Mouse (Mus musculus): ENCODE measurements around the gene Atp6v0c. TPM values are rescaled to one million over a fixed set of nuclear protein-coding genes. Genes with fewer than 3 reads are reported as not detected.

Gene Atp6v0c
- polyA plus RNA-seq, 1 experiment from 2014 or later: 1,362 TPM

DNA sequence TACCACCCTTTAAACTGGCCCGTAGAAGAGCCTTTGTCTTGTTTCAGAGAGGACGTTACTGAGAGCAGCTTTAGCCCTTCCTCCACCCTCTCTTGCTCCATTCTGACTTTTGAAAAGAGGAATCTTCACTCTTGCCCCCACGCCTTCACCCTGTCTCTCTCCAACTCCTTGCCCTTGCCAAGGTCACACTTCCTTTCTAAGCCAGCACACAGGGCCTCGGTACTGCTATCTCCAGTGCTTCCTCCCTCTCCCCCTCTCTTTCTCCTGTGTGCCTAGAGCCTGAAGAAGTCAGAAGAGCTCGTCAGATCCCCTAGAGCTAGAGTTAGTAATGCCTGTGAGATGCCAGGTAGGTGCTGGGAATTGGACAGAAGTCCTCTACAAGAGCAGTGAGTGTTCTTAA lies 1.2 kb upstream of the Atp6v0c start:
- H3K4me3 ChIP-seq (ENCODE audit: low read depth, low read length): no peak overlapping the region
- peaks cover 12% of the 10 kb centered on the region for H3K36me3 ChIP-seq (ENCODE audit: control insufficient read depth, insufficient read depth)
- no peaks in the 10 kb centered on the region for H3K27me3 ChIP-seq (replicated peaks; ENCODE audit: control insufficient read depth, insufficient read depth, low read length)
- TF ChIP-seq CTCF (IDR thresholded peaks at IDR 0.05; ENCODE audit: low read depth): no peak
- H3K9me3 ChIP-seq (ENCODE audit: control insufficient read depth): no peaks in the 10 kb centered on the region
- H3K27ac ChIP-seq (ENCODE audit: low read depth, low read length): peak overlapping the region; percentile 15; the same call in 1 of the 2 replicates
- ATAC-seq: no peak
- H3K4me1 ChIP-seq (replicated peaks; ENCODE audit: control insufficient read depth, insufficient read depth, low read length): no peaks in the 10 kb centered on the region
- H3K4me2 ChIP-seq (replicated peaks; ENCODE audit: low read depth): no peak overlapping the region
- H3K9ac ChIP-seq (ENCODE audit: low read depth, low read length): no peak overlapping the region
- 78% methylated on average over 5 of the region's 5 CpGs for WGBS

DNA sequence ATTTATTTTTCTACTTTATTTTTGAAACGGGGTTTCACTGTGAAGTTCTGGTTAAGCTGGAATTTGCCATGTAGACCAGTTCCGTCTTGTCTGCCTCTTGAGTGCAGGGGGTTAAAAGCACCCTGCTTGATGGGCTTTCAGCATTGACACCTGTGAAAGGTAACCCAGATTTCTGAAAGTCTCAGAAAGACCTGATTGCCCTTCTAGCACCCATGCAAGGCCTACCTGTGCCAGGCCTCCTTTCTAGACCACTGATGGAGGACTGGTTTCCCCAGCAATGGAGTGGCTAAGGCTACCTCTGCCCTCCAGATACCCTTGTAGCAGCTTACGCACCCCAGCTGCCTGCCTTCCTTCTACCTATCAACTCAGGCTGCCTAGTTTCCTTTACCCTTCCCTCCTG lies 623 bp upstream of the Atp6v0c start:
- Histone ChIP-seq H3K27ac (ENCODE audit: low read depth, low read length) (0 out of 2 replicates have a peak overlapping the region, but pooled peaks have one; percentile 15), H3K36me3 (ENCODE audit: control insufficient read depth, insufficient read depth) (peaks cover 18% of the 10 kb centered on the region), H3K9me3 (ENCODE audit: control insufficient read depth) (no peaks in the 10 kb centered on the region), H3K9ac (ENCODE audit: low read depth, low read length) (peak overlapping the region; percentile 91), H3K4me2 (replicated peaks; ENCODE audit: low read depth) (peak overlapping the region; percentile 77), H3K27me3 (replicated peaks; ENCODE audit: control insufficient read depth, insufficient read depth, low read length) (no peaks in the 10 kb centered on the region), H3K4me3 (ENCODE audit: low read depth, low read length) (peak overlapping the region; percentile 82), H3K4me1 (replicated peaks; ENCODE audit: control insufficient read depth, insufficient read depth, low read length) (no peaks in the 10 kb centered on the region)
- no peak for ATAC-seq
- WGBS: 50% methylated on average over 3 of the region's 3 CpGs
- TF ChIP-seq CTCF (IDR thresholded peaks at IDR 0.05; ENCODE audit: low read depth): no peak

DNA sequence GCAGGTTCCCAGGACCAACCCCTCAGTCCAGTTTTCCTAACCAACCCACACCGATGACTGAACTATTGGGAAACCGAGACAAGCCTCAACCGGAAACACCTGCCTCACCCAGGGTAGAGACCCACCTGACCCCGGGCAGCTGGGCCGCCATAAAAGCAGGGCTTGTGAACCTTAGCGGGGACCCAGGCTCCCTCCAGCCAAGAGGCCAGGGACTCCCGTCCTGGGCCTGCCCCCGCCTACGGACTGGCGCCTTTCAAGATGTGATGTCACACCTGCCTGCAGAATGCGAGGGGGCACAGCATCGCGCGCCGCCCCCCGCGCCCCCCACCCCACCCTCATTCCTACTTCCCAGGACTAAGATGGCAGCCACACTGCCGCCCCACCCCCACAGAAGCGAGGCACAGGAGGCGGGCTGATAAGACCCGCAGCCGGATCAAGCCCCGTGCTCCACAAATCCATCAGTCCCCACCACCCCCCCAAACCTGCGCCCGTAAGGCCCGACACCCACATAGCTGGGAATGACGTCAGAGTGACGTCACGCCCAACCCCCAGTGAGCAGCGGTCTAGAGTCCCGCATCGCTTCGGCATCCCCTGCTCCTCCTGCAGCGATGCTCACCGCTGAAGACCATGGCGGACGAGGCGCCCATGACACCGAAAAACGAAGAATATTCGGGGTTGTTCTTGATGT lies 768 bp downstream of the Atp6v0c start:
- Histone ChIP-seq H3K4me2 (replicated peaks; ENCODE audit: low read depth) (peak overlapping the region; percentile 77), H3K27ac (ENCODE audit: low read depth, low read length) (peak overlapping the region; percentile 93), H3K36me3 (ENCODE audit: control insufficient read depth, insufficient read depth) (peaks cover 18% of the 10 kb centered on the region), H3K4me3 (ENCODE audit: low read depth, low read length) (peak overlapping the region; percentile 82), H3K4me1 (replicated peaks; ENCODE audit: control insufficient read depth, insufficient read depth, low read length) (no peaks in the 10 kb centered on the region), H3K27me3 (replicated peaks; ENCODE audit: control insufficient read depth, insufficient read depth, low read length) (no peaks in the 10 kb centered on the region), H3K9ac (ENCODE audit: low read depth, low read length) (peak overlapping the region; percentile 91), H3K9me3 (ENCODE audit: control insufficient read depth) (no peaks in the 10 kb centered on the region)
- WGBS: 1% methylated on average over 40 of the region's 41 CpGs
- peak; percentile 35 for ATAC-seq
- no peak for TF ChIP-seq CTCF (IDR thresholded peaks at IDR 0.05; ENCODE audit: low read depth)

- H3K36me3 ChIP-seq (ENCODE audit: control insufficient read depth, insufficient read depth): peaks cover 18% of the 10 kb centered on the region
- H3K27ac ChIP-seq (ENCODE audit: low read depth, low read length): peak overlapping the region; percentile 93
- H3K9ac ChIP-seq (ENCODE audit: low read depth, low read length): peak overlapping the region; percentile 91
- no peaks in the 10 kb centered on the region for H3K9me3 ChIP-seq (ENCODE audit: control insufficient read depth)
- no peak for ATAC-seq
- no peak for TF ChIP-seq CTCF (IDR thresholded peaks at IDR 0.05; ENCODE audit: low read depth)
- H3K4me2 ChIP-seq (replicated peaks; ENCODE audit: low read depth): peak overlapping the region; percentile 77
- no peaks in the 10 kb centered on the region for H3K4me1 ChIP-seq (replicated peaks; ENCODE audit: control insufficient read depth, insufficient read depth, low read length)
- H3K4me3 ChIP-seq (ENCODE audit: low read depth, low read length): peak overlapping the region; percentile 82
- 35% methylated on average over 7 of the region's 7 CpGs for WGBS
- H3K27me3 ChIP-seq (replicated peaks; ENCODE audit: control insufficient read depth, insufficient read depth, low read length): no peaks in the 10 kb centered on the region
Observed at GRCm38 (mm10) chr17:24167891-24168505, 1.5 kb downstream of the Atp6v0c start.

GRCm38 (mm10) chr17:24167120-24167519 lies 2.4 kb downstream of the Atp6v0c start:
- H3K9me3 ChIP-seq (ENCODE audit: control insufficient read depth): no peaks in the 10 kb centered on the region
- peaks cover 18% of the 10 kb centered on the region for H3K36me3 ChIP-seq (ENCODE audit: control insufficient read depth, insufficient read depth)
- TF ChIP-seq CTCF (IDR thresholded peaks at IDR 0.05; ENCODE audit: low read depth): no peak
- H3K27me3 ChIP-seq (replicated peaks; ENCODE audit: control insufficient read depth, insufficient read depth, low read length): no peaks in the 10 kb centered on the region
- H3K4me3 ChIP-seq (ENCODE audit: low read depth, low read length): no peak overlapping the region
- H3K4me2 ChIP-seq (replicated peaks; ENCODE audit: low read depth): peak overlapping the region; percentile 77
- no peak overlapping the region for H3K9ac ChIP-seq (ENCODE audit: low read depth, low read length)
- H3K4me1 ChIP-seq (replicated peaks; ENCODE audit: control insufficient read depth, insufficient read depth, low read length): 0 out of 2 replicates have a peak, but pooled peaks cover 4% of the 10 kb centered on the region
- H3K27ac ChIP-seq (ENCODE audit: low read depth, low read length): 0 out of 2 replicates have a peak overlapping the region, but pooled peaks have one; percentile 15
- WGBS: 68% methylated on average over 6 of the region's 6 CpGs
- ATAC-seq: no peak

DNA sequence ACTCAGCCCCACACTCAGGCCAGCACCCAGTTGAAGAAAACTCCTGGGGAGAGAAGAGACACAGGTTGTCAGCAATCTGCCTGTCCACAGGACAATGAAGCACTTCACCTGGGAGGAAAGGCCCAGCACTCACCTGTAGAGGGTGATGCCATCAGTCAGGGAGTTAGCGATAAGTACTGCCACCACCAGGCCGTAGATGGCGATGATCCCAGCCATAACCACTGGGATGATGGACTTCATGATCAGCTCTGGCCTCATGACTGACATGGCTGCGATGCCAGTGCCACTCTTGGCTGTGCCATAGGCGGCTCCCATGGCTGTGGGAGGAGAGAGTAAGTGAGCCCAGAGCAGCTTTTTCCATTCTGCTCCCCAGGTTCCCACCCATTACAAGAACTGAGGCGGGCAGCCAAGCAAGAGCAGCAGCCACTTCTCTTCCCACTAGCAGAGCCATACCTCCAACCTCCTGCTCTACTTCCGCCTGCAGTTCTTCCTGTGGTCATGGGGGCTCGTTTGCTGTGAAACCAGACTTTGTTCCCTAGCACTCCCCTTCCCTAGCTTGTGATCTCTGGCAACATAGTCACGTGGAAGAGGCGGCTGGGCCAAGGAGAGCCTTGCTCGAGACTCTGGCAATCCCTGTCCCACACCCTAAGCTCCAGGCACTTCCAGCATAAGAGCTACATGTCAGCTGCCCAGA lies 4.8 kb downstream of the Atp6v0c start:
- peak; percentile 36 for ATAC-seq
- H3K27ac ChIP-seq (ENCODE audit: low read depth, low read length): peak overlapping the region; percentile 71
- TF ChIP-seq CTCF (IDR thresholded peaks at IDR 0.05; ENCODE audit: low read depth): peak; percentile 49
- H3K4me1 ChIP-seq (replicated peaks; ENCODE audit: control insufficient read depth, insufficient read depth, low read length): 0 out of 2 replicates have a peak, but pooled peaks cover 4% of the 10 kb centered on the region
- no peaks in the 10 kb centered on the region for H3K9me3 ChIP-seq (ENCODE audit: control insufficient read depth)
- H3K4me3 ChIP-seq (ENCODE audit: low read depth, low read length): no peak overlapping the region
- WGBS: 58% methylated on average over 11 of the region's 11 CpGs
- peaks cover 18% of the 10 kb centered on the region for H3K36me3 ChIP-seq (ENCODE audit: control insufficient read depth, insufficient read depth)
- no peaks in the 10 kb centered on the region for H3K27me3 ChIP-seq (replicated peaks; ENCODE audit: control insufficient read depth, insufficient read depth, low read length)
- H3K9ac ChIP-seq (ENCODE audit: low read depth, low read length): no peak overlapping the region
- H3K4me2 ChIP-seq (replicated peaks; ENCODE audit: low read depth): 0 out of 2 replicates have a peak overlapping the region, but pooled peaks have one; percentile 1
